Mouse (Mus musculus) midbrain, postnatal 0 days (tissue): ENCODE measurements at regions not wholly inside any gene's neighbourhood (a gene's known extent, or its start where the extent isn't known, plus 50 kb on each side); places are given as distances from the start of the nearest gene placed in this dataset.
A peak's percentile ranks its signal among the peaks of the same experiment; 100 is the strongest.

Experiments
- ATAC-seq: fragments of 200-750 bp; cut with Nextera tagmentation; 2 replicates; pipeline ENCODE4 v1.8.0; 2017; ENCODE audit warnings: moderate number of reproducible peaks, mild to moderate bottlenecking, moderate TSS enrichment, moderate library complexity; ENCODE audit not compliant: low FRiP score
- DNase-seq: peaks from one replicate; pipeline ENCODE4 v3.0.0-alpha.2; 2015; ENCODE audit warnings: low spot score
- H3K27ac ChIP-seq: fragments of 300-500 bp; sonication (generic); 2 replicates; pipeline ENCODE4 v1.5.1; 2014; ENCODE audit warnings: low read depth, mild to moderate bottlenecking, low read length, mixed read lengths
- H3K27me3 ChIP-seq: fragments of 300-500 bp; sonication (generic); 2 replicates; pipeline ENCODE4 v1.6.1; 2014; ENCODE audit warnings: low read length, control low read depth, mixed read lengths; ENCODE audit not compliant: insufficient read depth
- H3K36me3 ChIP-seq: fragments of 300-500 bp; sonication (generic); 2 replicates; pipeline ENCODE4 v1.6.1; 2014; ENCODE audit warnings: low read length, control low read depth, mixed read lengths; ENCODE audit not compliant: insufficient read depth
- H3K4me1 ChIP-seq: fragments of 300-500 bp; sonication (generic); 2 replicates; pipeline ENCODE4 v1.6.1; 2014; ENCODE audit warnings: mild to moderate bottlenecking, control low read depth, antibody characterized with exemption, low read length, mixed read lengths; ENCODE audit not compliant: insufficient read depth
- H3K4me2 ChIP-seq: fragments of 300-500 bp; sonication (generic); 2 replicates; pipeline ENCODE4 v1.6.1; 2014; ENCODE audit warnings: low read depth, mild to moderate bottlenecking, low read length, mixed read lengths; ENCODE audit not compliant: poor library complexity, severe bottlenecking
- H3K4me3 ChIP-seq: fragments of 300-500 bp; sonication (generic); 2 replicates; pipeline ENCODE4 v1.5.1; 2014; ENCODE audit warnings: low read depth, mild to moderate bottlenecking, low read length, moderate library complexity
- H3K9ac ChIP-seq: fragments of 300-500 bp; sonication (generic); replicated peaks from 2 replicates; pipeline ENCODE4 v1.6.1; 2014; ENCODE audit warnings: mild to moderate bottlenecking, low read length, moderate library complexity, mixed read lengths; ENCODE audit not compliant: poor library complexity, severe bottlenecking
- H3K9me3 ChIP-seq: fragments of 300-500 bp; sonication (generic); 2 replicates; pipeline ENCODE4 v1.6.1; 2016; ENCODE audit warnings: low read length, control low read depth
- CTCF ChIP-seq: IDR thresholded peaks from 2 replicates; pipeline ENCODE4 v1.5.1; 2016; ENCODE audit warnings: antibody characterized with exemption, mild to moderate bottlenecking
- WGBS: fragments of 180-500 bp; shearing (Covaris S2); extraction: QIAGEN DNeasy Blood & Tissue Kit; methylation state at CpG from one replicate; pipeline ENCODE4 v1.1.7; 2014; 5-methylcytosine and 5-hydroxymethylcytosine counted together

DNA sequence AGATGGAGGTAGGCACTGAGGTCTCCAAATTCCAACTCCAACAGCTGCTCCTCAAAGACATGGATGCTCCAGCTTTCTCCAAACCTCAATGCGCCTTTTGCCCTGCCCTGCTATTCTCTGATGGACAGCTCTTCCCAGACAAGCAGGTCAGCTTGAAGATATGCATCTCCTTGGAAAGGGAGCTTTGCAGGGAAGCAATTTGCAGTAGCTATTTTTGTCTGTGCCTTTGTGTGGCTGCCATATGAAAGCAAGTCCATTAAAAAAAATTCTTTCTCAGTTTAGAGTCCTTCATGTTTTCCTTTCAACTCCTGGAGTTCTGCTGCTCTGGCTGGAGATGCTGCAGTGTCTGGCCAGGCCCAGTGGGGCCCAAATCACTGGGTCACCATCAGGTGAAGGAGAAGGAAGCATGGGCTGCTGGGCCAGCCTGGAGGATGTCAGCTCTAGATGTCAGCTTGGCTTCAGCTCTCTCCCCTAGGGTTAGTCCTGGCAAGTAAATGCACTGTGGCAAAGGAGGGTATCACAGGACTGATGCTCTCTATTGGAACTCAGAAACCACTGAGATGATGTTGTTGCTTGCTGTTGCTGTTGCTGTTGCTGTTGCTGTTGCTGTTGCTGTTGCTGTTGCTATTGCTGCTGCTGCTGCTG lies 240.5 kb upstream of the Gm21798 start:
- H3K9ac ChIP-seq: no peak overlapping the region
- 93% methylated on average over 1 of the region's 1 CpGs for WGBS
- H3K4me3 ChIP-seq: no peak overlapping the region
- peak; percentile 16 for DNase-seq
- no peaks in the 10 kb centered on the region for H3K9me3 ChIP-seq
- H3K4me2 ChIP-seq: no peak overlapping the region
- no peaks in the 10 kb centered on the region for H3K36me3 ChIP-seq
- no peak for TF ChIP-seq CTCF
- no peaks in the 10 kb centered on the region for H3K4me1 ChIP-seq
- H3K27me3 ChIP-seq: no peaks in the 10 kb centered on the region
- no peak overlapping the region for H3K27ac ChIP-seq
- ATAC-seq: no peak

DNA sequence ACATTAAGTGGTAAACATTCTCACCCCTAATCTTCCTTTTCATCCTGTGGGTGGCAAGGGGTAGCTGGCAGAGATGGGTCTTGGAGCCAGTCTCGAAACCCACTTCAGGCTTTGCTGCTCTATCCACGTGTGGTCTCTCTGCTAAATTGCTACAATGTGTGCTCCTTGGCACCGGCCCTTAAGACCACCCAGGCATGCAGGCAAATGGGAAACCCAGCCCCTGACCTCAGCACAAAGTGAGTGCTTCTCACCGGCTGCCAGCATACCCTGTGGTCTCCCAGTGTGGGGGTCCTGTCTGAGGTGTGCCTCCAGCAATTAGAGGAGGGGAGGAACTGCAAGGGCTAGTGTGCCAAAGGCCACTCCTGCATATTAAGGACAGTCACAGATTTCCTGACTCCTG lies 238.5 kb upstream of the Gm21798 start:
- Histone ChIP-seq H3K27me3 (no peaks in the 10 kb centered on the region), H3K9ac (no peak overlapping the region), H3K4me1 (no peaks in the 10 kb centered on the region), H3K27ac (no peak overlapping the region), H3K9me3 (no peaks in the 10 kb centered on the region), H3K36me3 (no peaks in the 10 kb centered on the region), H3K4me3 (no peak overlapping the region), H3K4me2 (no peak overlapping the region)
- no peak for TF ChIP-seq CTCF
- DNase-seq: peak; percentile 42
- 56% methylated on average over 4 of the region's 4 CpGs for WGBS
- ATAC-seq: 0 out of 2 replicates have a peak, but pooled peaks have one; percentile 49

DNA sequence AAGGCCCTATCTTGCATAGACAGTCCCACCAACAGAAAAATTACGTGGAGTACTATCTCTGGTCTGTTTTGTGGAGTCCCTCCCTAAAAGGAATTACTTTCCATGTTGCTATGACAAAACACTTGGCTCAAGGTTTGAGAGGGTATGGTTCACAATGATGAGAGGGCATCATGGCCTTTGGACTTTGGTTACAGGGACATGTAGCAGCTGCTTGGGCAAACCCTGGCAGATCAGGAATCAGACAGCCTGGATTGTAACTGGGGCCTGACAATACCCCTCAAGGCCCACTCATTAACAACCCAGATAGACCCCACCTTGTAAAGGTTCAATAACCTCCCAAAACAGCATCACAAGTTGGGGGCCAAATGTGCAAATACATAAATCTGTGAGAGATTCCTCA lies 237.0 kb upstream of the Gm21798 start:
- TF ChIP-seq CTCF: no peak
- ATAC-seq (no peak), DNase-seq (no peak)
- Histone ChIP-seq H3K27me3 (no peaks in the 10 kb centered on the region), H3K4me3 (no peak overlapping the region), H3K4me2 (no peak overlapping the region), H3K36me3 (no peaks in the 10 kb centered on the region), H3K9me3 (no peaks in the 10 kb centered on the region), H3K9ac (no peak overlapping the region), H3K4me1 (no peaks in the 10 kb centered on the region), H3K27ac (no peak overlapping the region)
- 69% methylated on average over 1 of the region's 1 CpGs for WGBS

DNA sequence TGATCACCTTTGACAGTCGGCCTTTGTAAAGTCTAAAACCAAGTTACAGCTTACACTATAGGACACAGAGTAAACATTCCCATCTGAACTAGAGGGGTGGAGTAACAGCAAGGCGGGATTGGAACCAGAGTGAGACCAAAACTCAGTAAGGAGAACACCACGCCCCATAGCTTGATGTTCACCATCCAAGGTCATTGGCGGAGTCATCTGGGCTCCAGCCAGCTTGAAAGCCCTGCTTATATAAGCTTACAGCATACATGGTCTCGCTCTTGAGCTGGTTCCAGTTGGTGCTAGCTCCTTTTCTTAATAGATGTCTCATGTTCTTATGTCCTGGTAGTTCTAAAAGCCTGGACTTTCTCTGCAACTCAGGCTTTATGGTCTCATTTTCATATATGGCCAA lies 236.4 kb upstream of the Gm21798 start:
- WGBS: 94% methylated on average over 5 of the region's 5 CpGs
- Histone ChIP-seq H3K4me3 (no peak overlapping the region), H3K9me3 (no peaks in the 10 kb centered on the region), H3K4me2 (no peak overlapping the region), H3K36me3 (no peaks in the 10 kb centered on the region), H3K9ac (no peak overlapping the region), H3K27me3 (no peaks in the 10 kb centered on the region), H3K27ac (no peak overlapping the region), H3K4me1 (no peaks in the 10 kb centered on the region)
- TF ChIP-seq CTCF: no peak
- ATAC-seq (no peak), DNase-seq (no peak)

DNA sequence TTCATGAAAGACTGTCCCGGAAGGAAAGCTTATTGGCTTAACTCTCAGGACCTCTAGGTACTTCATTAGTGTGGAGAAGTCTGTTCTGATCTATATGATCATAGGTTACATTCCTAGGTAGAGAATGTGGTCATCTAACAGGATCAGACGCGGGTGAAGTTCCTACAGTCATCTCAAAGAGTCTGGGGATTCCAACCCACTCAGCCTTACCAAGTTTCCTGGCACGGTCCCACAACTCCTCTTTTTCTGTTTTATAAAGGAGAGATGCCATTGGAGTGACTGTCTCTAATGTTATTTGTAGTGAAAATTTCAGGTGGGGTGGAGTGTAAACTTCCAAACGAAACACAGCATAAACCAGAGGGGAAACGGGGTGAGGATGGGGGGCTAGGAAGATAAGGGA lies 233.4 kb upstream of the Gm21798 start:
- Histone ChIP-seq H3K4me1 (no peaks in the 10 kb centered on the region), H3K27me3 (no peaks in the 10 kb centered on the region), H3K9me3 (no peaks in the 10 kb centered on the region), H3K9ac (no peak overlapping the region), H3K36me3 (no peaks in the 10 kb centered on the region), H3K4me3 (no peak overlapping the region), H3K27ac (no peak overlapping the region), H3K4me2 (no peak overlapping the region)
- TF ChIP-seq CTCF: no peak
- no peak for ATAC-seq
- 92% methylated on average over 6 of the region's 6 CpGs for WGBS
- DNase-seq: no peak

DNA sequence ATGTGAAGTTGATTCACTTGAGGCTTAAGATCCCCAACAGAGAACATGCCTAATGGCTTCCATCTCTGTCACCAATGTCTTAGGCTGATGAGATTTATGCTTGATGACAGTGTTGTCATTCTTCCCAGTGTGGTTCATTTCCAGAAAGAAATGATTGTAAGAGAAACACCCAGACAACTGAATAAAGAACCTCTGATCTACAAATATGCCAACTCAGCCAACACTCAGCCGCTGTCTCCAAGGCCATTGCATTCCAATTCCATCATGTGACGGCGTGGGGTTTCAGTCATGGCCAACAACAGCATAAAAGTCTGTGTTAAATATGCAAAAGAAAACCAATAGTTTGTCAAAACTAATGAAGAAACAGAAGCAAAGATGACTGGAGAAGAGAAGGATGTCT lies 230.7 kb upstream of the Gm21798 start:
- H3K27ac ChIP-seq: no peak overlapping the region
- no peak overlapping the region for H3K4me2 ChIP-seq
- no peak for ATAC-seq
- H3K36me3 ChIP-seq: no peaks in the 10 kb centered on the region
- TF ChIP-seq CTCF: no peak
- no peak overlapping the region for H3K9ac ChIP-seq
- 93% methylated on average over 3 of the region's 3 CpGs for WGBS
- H3K27me3 ChIP-seq: no peaks in the 10 kb centered on the region
- H3K4me3 ChIP-seq: no peak overlapping the region
- no peak for DNase-seq
- no peaks in the 10 kb centered on the region for H3K4me1 ChIP-seq
- H3K9me3 ChIP-seq: no peaks in the 10 kb centered on the region
